Mouse (Mus musculus) MEL-GATA-1-ER (cell line): ENCODE measurements around the gene Btbd35f21.
"Not testable (repeated sequence)": the region's sequence is repeated elsewhere in the genome, so short reads cannot be mapped to it uniquely, and the experiment has no call there.

ENCODE experiments used
- DNase-seq: peaks from one replicate; pipeline ENCODE4 v3.0.0-alpha.2; 2012; ENCODE audit warnings: low read depth; ENCODE audit errors: extremely low read depth

Btbd35f21 gene

DNA sequence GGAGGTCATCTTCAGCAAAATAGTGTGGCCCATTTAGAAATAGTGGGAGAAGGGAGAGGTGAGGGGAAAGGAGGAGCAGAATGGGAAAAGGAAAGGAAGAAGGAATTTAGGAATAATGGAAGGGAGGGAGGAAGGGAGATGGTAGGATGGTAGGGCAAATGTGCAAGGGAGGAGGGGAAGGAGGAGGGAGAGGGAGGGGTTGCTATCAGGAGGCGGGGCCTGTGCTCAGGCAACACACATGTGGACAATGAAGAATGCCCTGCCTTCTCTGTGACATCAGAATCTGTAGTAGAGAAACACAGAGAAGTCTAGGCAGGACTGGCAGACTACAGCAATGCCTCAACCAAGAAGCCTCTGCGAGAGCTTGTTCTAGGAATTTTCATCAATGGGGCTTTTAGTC lies at the start of gene Btbd35f21:
Gene Btbd35f21 (plus strand): TSS at position 301 of the 400 bp plus-strand sequence.
- DNase-seq, result not testable (repeated sequence)
